Mouse (Mus musculus) testis, postnatal 10 days (tissue): ENCODE results near the gene Trim60.

Source experiments
- DNase-seq: peaks from one replicate; pipeline ENCODE4 v3.0.0; 2021; ENCODE audit warnings: low spot score

The Trim60 gene

GRCm38 (mm10) chr8:64987731-64988130, 30.7 kb downstream of the Trim60 start, which contains the start of gene Trim75:
TSS of gene Trim75 (minus strand) at chr8:64987831.
- no peak for DNase-seq

GRCm38 (mm10) chr8:64983150-64983897, 35.1 kb downstream of the Trim60 start:
- no peak for DNase-seq

DNA sequence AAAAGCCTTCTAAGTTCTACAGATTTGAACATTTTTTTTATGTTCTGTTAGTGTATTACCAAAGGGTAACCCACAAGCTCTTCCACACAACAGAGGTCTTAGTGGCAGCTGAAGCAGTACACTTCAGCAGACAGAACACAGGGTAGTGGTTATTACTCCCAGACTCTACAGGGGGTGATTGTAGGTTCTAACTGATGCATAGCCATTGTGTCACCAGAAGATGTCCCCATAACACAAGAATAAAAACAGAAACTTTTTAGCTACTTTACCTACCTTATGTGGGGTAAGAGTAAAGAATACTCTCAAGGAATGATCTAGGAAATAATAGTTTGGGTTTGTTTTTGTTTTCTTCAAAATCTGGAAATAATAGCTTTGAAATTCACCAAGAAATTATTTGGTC, 55.5 kb downstream of the Trim60 start:
- DNase-seq, result no peak

GRCm38 (mm10) chr8:64959025-64959424, 59.4 kb downstream of the Trim60 start:
- no peak for DNase-seq

GRCm38 (mm10) chr8:64952101-64952500, 66.3 kb downstream of the Trim60 start:
- no peak for DNase-seq
